Mouse (Mus musculus) urinary bladder, postnatal 4 days (tissue): ENCODE results near the gene Col6a2.

ENCODE experiments used
- DNase-seq, 2 experiments: peaks; one replicate each; pipeline ENCODE4 v3.0.0; 2021 to 2022; ENCODE audit warnings: low spot score in 2 of 2

Col6a2 gene

DNA sequence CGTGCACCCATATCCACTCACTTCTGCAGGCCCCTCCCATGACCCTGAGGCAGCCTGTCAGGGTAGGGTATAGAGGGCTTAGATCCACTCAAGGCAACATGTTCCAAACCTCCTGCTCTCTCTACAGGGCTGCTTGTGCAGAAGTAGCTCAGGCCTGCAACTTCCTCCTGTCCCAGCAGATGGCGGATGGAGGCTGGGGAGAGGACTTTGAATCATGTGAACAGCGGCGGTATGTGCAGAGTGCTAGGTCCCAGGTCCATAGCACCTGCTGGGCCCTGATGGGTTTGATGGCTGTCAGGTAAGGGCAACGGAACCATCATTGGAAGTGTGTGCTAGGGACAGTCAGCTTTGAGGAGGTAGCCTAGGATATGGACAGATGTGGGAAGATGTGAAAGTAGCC, 73.0 kb downstream of the Col6a2 start:
- DNase-seq: no peak

- DNase-seq: no peak
These were observed 75.2 kb downstream of the Col6a2 start for GRCm38 (mm10) chr10:76548218-76548617.

- DNase-seq: no peak
These were observed 76.9 kb downstream of the Col6a2 start for GRCm38 (mm10) chr10:76546566-76546965.
